Mouse (Mus musculus) c-Kit-positive CD71-positive TER-119-positive erythroid progenitor cells, embryonic 14.5 days (primary cell): ENCODE measurements around the gene C2cd2l.
"Not testable (repeated sequence)": the region's sequence is repeated elsewhere in the genome, so short reads cannot be mapped to it uniquely, and the experiment has no call there.

Source experiments
- DNase-seq: peaks from one replicate; pipeline ENCODE4 v3.0.0-alpha.2; 2013; ENCODE audit warnings: low spot score

C2cd2l gene

GRCm38 (mm10) chr9:44313476-44314256 lies 6.4 kb downstream of the C2cd2l start:
- no peak for DNase-seq

DNA sequence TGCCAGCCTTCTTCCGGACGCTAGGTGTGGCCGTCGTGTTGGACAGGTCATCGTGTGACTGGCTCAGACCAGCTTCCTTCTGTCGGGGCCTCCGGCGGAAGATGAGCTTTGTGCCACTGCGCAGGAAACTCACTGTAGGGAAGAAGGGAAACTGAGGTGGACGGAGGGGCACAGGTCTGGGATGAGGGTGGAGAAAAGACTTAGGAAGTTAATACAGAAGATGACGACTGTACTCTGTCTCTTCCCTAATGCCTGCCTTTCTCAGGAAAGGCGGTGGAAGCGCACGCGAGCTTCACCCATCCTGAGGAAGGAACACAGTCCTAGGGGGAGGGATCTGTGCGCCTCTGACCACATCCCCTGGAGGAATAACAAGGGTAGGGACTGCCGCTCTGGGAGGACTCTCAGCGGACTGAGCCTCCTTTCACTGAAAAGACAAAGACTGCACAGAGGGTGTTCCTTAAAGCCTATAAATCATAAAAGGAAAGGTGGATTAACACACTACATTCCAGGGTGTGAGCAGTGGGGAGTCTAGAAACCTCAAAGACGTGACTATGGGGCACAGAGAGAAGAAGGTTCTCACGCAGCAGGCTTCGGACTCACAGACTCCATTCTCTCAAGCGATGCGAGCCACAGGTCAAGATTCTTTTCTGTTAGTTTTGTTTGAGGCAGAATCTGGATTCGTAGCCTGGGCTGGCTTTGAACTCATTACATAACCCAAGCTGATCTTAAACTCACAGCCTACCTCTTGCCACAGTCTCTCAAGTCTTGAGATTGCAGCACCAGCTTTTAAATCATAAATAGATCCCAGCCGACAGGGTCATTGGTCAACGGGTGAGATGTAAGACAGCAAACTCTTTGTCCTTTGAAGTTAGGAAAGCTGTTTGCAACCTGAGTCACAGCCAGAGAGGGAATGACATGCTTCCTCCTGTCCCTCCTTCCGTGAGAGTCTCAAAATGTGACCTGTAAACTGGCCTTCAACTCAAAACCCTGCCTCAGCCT lies 8.7 kb downstream of the C2cd2l start:
- DNase-seq = no peak

DNA sequence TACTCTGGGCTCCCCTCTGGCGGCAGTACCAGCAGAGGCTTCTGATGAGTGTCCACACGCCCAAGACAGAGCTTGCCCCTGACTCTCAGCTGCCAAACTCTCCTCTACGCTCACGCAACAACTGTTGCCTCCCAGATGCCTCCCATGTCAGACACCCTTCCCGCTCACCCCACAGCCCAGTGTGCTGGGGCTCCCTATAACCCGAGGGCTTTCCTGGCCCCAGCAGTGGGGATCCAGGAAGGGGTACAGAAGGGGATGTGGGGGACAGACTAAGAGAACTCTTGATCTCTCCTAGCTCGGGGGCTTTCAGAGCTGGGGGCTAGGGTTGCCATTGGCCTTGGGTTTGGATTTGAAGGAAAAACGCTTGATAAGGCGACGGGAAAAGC lies 9.3 kb downstream of the C2cd2l start:
- DNase-seq = no peak

GRCm38 (mm10) chr9:44309756-44310155 lies 10.3 kb downstream of the C2cd2l start:
- no peak for DNase-seq

GRCm38 (mm10) chr9:44307248-44307647 lies 12.8 kb downstream of the C2cd2l start:
- DNase-seq = no peak

- no peak for DNase-seq
Observed at GRCm38 (mm10) chr9:44306532-44306931, 13.6 kb downstream of the C2cd2l start.

DNA sequence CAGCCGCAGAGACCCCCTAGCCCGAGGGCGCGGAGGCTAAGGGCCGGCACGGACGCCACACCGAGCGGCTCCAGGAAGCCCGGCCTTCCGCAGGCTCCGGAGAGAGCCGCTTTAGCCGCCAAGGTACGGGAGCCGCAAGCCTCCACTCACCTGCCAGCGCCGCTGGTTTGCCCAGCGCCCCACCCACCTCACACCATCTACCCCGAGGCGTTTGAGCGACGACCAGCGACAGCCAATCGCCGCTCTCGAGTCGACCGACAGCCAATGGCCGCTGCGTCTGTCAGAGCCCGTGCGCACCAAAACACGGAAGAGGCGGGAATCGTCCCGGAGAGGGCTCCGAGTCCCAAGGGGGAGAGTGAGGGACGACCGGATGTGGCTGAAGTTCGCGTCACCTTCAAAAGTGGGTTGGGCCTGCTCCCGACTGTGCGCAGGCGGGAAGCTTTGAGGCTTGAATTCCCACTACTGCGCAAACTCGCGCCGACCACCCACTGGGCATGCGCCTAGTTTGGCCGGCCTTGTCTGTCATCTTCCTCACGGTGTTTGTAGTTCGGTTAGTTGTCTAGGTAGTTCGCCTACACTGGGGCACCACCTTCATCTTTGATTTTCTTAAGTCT lies 14.5 kb downstream of the C2cd2l start, which contains the start of gene Hinfp:
Gene Hinfp, minus strand, starts transcription at position 206 of the 614 bp plus-strand sequence.
- DNase-seq = peak; percentile 98

DNA sequence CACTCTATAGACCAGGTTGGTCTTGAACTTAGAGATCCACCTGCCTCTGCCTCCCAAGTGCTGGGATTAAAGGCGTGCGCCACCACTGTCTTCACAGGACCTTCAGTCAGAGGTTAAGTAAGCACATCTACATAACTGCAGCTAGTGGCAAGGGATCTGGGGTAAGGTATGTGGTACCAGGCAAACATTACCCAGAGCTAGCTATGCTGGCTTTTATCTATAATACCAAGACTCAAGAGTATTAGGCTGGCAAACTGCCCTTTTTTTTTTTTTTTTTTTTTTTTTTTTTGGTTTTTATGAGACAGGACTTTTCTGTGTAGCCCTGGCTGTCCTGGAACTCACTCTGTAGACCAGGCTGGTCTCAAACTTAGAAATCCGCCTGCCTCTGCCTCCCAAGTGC lies 20.1 kb downstream of the C2cd2l start:
- DNase-seq = not testable (repeated sequence)

- DNase-seq = peak; percentile 57
Observed at GRCm38 (mm10) chr9:44292490-44292889, 27.6 kb downstream of the C2cd2l start.

DNA sequence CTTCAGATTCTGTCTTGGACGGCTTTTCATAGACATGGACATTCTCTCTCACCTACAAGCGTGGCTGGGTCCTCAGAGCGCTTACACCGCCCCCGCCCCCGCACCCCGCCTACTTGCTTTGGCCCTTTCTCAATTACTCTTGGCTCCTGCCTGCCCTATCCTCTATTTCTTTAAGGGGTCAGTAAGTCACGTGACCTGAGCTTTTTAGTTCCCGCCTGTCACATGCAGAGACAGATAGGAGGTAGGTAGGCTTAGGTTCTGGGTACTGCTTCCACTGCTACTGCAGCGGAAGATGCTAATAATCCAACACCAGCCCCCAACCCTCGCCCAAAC lies 31.2 kb downstream of the C2cd2l start:
- peak; percentile 72 for DNase-seq

GRCm38 (mm10) chr9:44288076-44288958 lies 31.8 kb downstream of the C2cd2l start, which contains the start of gene Abcg4:
Gene Abcg4 (minus strand): TSS chr9:44288615.
- DNase-seq = peak; percentile 85

GRCm38 (mm10) chr9:44287401-44288075 lies 32.5 kb downstream of the C2cd2l start:
- peak; percentile 40 for DNase-seq

GRCm38 (mm10) chr9:44287003-44287400 lies 33.1 kb downstream of the C2cd2l start:
- peak; percentile 42 for DNase-seq

- DNase-seq = peak; percentile 53
Observed at GRCm38 (mm10) chr9:44286256-44286850, 33.7 kb downstream of the C2cd2l start.

- DNase-seq = no peak
Observed at GRCm38 (mm10) chr9:44283183-44283582, 36.9 kb downstream of the C2cd2l start.

DNA sequence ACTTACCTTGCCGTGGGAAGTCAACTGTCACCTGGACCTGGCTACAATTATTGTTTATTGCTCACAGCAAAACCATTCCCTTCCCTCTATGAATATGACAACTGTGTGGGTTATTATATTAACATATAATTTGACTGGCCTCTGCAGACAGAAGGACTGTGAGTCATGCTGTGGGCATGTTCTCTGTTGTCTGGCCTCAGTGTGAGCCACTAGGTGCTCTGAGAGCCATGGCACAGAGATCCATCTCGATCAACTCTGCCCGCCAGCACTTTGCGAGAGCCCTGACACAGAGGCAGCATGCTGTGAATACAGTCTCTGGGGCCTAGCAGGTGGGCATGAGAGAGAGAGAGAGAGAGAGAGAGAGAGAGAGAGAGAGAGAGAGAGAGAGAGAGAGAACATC lies 50.1 kb downstream of the C2cd2l start:
- no peak for DNase-seq

GRCm38 (mm10) chr9:44269077-44269476 lies 51.0 kb downstream of the C2cd2l start:
- DNase-seq = peak; percentile 60

DNA sequence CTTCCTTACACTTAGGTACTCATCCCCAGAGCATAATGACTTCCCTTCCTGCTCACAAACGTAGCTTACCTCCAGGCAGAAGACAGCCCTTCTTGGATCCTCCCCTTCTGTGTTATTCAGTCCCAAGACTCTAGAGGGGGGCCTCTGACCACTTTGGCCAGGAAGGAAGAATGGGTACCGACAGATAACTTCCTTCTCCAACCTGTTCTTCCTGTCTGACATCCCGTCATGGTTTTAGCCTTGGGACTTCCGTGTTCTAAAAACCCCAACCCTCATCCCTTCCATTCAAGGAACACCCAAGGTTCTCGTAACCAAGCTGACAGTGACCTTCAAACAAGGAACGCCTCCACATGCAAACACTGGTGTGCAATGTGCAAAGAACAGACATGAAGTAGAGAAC lies 51.7 kb downstream of the C2cd2l start, which contains the start of gene Nlrx1:
Gene Nlrx1, minus strand, starts transcription at position 168 of the 400 bp plus-strand sequence.
- DNase-seq = peak; percentile 64

- DNase-seq = peak; percentile 83
Observed at GRCm38 (mm10) chr9:44268027-44268360, 52.1 kb downstream of the C2cd2l start.

DNA sequence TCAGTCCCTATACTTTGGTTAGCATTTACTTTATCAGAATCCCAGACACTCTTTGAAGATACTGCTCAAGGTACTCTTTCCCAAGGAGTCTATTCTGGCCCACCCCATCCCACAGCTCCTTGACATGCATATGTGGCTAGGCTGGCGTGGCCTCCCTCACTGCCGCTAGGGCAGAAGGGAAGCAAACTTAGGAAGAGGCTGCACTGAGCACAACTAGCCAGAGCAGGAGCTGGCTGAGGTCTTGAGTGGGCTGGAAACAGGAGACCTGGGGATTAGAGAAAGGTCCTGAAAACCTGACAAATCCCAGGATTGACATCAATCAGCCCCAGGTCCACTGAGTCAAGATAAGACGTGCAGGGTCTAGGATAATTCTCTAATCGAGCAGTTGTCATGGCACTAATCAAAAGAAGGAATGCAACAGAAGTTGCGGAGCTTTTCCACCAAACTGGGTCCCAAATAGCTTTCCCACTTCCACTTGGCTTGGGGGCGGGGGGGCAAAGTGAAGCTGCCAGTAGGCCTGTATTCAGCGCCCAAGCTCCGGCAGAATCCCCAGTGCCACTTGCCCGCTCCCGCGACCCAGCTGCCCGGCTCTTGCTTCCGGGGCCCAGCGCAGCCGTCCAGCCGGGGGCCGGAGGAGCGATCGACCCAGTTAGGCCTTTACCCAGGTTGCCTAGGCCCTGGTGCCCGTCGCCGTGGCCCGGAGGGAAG lies 52.6 kb downstream of the C2cd2l start:
- no peak for DNase-seq
